Mouse (Mus musculus): ENCODE data around the gene Catsperg2. TPM values are rescaled to one million over a fixed set of nuclear protein-coding genes. Genes with fewer than 3 reads are reported as not detected.
A peak's percentile ranks its signal among the peaks of the same experiment; 100 is the strongest.
"Not testable (repeated sequence)": the region's sequence is repeated elsewhere in the genome, so short reads cannot be mapped to it uniquely, and the experiment has no call there.

Gene Catsperg2
- polyA plus RNA-seq (2015; fragmentation: Nextera tagmentation; extraction: Ambion mirVana) = not detected in 2 replicates

DNA sequence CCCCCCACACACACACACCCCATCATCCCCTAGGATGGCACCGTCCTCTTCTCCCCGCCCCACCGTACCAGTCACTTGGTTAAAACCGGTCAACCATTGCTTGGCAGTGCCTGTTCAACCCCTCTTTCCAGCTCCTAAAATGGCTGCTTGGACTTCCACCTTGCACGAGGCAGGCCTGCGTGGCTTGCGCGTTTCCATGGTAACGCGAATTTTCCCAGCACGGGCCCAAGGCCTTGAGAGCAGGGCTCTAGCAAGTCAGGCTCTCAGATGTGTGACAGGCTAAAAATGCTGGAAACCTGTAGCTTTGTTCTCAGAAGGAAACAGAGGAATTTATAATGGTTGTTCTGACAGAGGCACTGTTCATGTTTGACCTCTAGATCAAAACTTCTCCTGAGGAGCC is at the start of gene Catsperg2:
TSS of gene Catsperg2 (minus strand) at position 173 of the 400 bp plus-strand sequence.
- not testable (repeated sequence) for H3K27me3 ChIP-seq; H3K36me3 ChIP-seq (replicated peaks); H3K27ac ChIP-seq (replicated peaks); H3K4me3 ChIP-seq (replicated peaks); H3K9ac ChIP-seq; H3K4me1 ChIP-seq (replicated peaks); H3K9me3 ChIP-seq (replicated peaks); ATAC-seq (ENCODE audit: insufficient read depth); H3K4me2 ChIP-seq
- WGBS (ENCODE audit: insufficient replicate concordance) = 63% methylated on average over 11 of the region's 11 CpGs

DNA sequence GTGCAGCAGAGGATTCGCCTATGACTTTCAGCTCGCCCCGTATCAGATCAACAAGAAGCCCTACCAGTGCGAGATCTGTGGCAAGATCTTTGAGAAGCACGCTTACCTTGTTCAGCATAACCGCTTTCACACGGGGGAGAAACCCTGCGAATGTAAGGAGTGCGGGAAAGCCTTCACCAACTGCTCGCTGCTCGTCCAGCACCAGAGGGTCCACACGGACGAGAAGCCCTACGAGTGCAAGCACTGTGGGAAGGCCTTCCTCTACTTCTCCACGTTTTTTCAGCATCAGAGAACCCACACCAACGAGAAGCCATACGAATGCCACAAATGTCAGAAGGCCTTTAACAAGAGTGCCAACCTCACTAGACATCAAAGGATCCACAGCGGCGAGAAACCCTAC is 49.7 kb upstream of the Catsperg2 start:
- ATAC-seq (ENCODE audit: insufficient read depth) = no peak
- Histone ChIP-seq H3K9me3 (replicated peaks) (no peaks in the 10 kb centered on the region), H3K4me1 (replicated peaks) (no peaks in the 10 kb centered on the region), H3K36me3 (replicated peaks) (peaks cover 75% of the 10 kb centered on the region), H3K4me3 (replicated peaks) (no peak overlapping the region), H3K9ac (no peak overlapping the region), H3K27ac (replicated peaks) (no peak overlapping the region), H3K4me2 (no peak overlapping the region), H3K27me3 (no peaks in the 10 kb centered on the region)
- 90% methylated on average over 19 of the region's 19 CpGs for WGBS (ENCODE audit: insufficient replicate concordance)

DNA sequence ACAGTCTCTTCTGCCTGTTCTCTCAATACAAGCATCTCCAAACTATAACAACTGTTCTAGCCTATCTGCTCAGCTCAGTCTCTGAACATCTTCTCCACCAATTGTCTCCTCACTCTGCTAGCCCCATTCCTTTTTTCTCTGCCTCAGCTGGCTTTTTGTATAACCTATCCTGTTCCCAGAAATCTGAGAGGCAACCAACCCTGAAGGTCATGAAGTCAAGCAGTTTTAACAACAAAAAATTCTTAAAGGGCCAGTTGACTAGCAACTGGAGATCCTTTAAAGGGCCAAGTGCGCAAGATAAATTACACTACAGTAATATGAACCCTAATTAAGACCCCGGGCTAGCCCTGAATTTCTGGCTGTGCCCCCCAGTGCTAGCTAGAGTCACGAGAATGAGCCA is 47.5 kb upstream of the Catsperg2 start:
- Histone ChIP-seq H3K4me1 (replicated peaks) (peaks cover 9% of the 10 kb centered on the region), H3K4me2 (no peak overlapping the region), H3K27me3 (no peaks in the 10 kb centered on the region), H3K36me3 (replicated peaks) (peaks cover 77% of the 10 kb centered on the region), H3K9ac (no peak overlapping the region), H3K27ac (replicated peaks) (no peak overlapping the region), H3K9me3 (replicated peaks) (no peaks in the 10 kb centered on the region), H3K4me3 (replicated peaks) (no peak overlapping the region)
- 78% methylated on average over 3 of the region's 3 CpGs for WGBS (ENCODE audit: insufficient replicate concordance)
- no peak for ATAC-seq (ENCODE audit: insufficient read depth)

DNA sequence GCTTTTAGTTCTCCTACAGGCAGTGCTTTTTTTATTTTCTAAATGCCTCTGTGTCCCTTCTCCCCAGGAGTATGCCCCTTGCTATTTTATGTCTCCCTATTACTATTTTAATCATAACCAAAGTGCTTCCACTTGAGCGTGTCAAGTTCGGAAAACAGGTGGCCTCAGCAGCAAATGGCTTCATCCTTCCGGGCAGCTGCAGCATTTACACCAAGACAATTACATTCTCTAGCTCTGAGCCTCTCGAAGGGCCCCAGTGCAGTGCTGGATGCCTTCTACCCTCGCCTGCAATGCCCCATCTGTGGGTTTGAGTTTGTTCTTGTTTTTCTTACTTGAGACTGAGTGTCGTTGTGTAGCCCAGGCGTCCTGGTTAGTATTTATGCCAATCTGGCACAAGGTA is 46.7 kb upstream of the Catsperg2 start:
- Histone ChIP-seq H3K27me3 (no peaks in the 10 kb centered on the region), H3K4me3 (replicated peaks) (no peak overlapping the region), H3K9me3 (replicated peaks) (no peaks in the 10 kb centered on the region), H3K27ac (replicated peaks) (no peak overlapping the region), H3K4me1 (replicated peaks) (peaks cover 13% of the 10 kb centered on the region), H3K9ac (no peak overlapping the region), H3K36me3 (replicated peaks) (peaks cover 71% of the 10 kb centered on the region), H3K4me2 (no peak overlapping the region)
- no peak for ATAC-seq (ENCODE audit: insufficient read depth)
- 85% methylated on average over 7 of the region's 7 CpGs for WGBS (ENCODE audit: insufficient replicate concordance)

DNA sequence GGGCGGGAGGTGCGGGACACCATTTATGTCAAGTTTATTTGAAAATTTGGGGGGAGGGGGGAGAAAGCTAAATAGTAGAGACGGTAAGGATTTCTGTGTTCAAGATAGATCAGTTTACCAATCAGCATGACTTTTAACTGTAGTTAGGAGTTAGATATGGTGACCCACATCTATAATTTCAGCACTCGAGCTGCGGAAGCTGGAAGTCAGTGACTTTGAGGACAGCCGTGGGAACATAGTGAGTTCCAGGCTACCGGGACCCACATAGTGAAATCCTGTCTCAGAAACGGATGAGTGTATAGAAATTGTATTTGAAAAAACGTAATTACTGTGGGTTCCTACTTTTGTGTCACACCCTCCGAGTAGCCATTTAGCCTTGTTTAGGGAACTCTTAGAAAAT is 42.1 kb upstream of the Catsperg2 start:
- 2% methylated on average over 10 of the region's 10 CpGs for WGBS (ENCODE audit: insufficient replicate concordance)
- no peak for ATAC-seq (ENCODE audit: insufficient read depth)

DNA sequence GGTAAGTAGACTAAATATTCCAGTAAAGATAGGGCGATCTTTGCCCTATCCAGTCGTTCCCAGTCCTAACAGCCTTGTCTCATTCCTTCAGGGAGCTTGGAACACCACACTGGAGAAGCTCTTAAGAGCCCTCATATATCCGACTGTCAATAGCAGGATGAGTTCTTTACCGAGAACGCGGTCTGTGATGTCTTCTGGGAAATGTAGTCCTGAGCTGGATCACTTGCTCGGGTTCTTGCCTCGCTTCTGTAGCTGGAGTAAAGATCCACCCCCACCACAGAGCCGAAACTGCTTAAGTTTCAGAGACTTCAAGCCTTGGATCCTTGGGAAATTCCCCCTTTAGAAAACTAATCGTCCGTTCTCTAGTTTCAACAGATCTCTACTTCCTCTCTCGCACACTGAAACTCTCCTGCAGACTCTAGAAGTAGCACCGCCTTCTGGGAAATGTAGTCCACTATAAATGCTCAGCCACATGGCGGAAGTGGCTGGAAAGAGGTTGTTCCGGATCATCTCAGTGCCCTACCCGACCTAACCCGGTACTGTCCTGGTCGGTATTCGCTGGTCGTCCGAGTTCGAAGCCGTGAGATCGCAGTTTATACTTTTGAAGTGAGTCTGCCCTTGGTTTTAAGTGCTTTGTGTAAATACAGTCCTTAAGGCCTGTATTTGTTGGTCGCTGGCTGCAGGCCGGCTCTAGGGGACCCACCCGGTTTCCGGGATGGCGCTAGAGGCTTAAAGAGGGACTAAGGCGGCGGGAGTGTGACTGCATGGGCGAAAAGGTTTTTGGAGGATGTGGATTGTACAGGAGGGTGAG is 41.5 kb upstream of the Catsperg2 start, which contains the start of gene Zfp84:
TSS of gene Zfp84 (plus strand) at position 463 of the 811 bp plus-strand sequence.
- H3K9me3 ChIP-seq (replicated peaks) = no peaks in the 10 kb centered on the region
- H3K9ac ChIP-seq = peak within 1 kb of the TSS; percentile 67
- H3K27me3 ChIP-seq = no peaks in the 10 kb centered on the region
- peak within 1 kb of the TSS; percentile 82 for H3K4me2 ChIP-seq
- H3K4me1 ChIP-seq (replicated peaks) = peaks cover 24% of the 10 kb centered on the region
- under 1% methylated on average over 32 of the region's 32 CpGs for WGBS (ENCODE audit: insufficient replicate concordance)
- H3K4me3 ChIP-seq (replicated peaks) = peak within 1 kb of the TSS; percentile 71
- ATAC-seq (ENCODE audit: insufficient read depth) = peak; percentile 95
- peak within 1 kb of the TSS; percentile 82 for H3K27ac ChIP-seq (replicated peaks)
- H3K36me3 ChIP-seq (replicated peaks) = peaks cover 20% of the 10 kb centered on the region

More for the DNA sequence above, 42.1 kb upstream of the Catsperg2 start:
- Histone ChIP-seq H3K27me3 (no peaks in the 10 kb centered on the region), H3K4me2 (peak overlapping the region; percentile 82), H3K27ac (replicated peaks) (peak overlapping the region; percentile 82), H3K4me3 (replicated peaks) (peak overlapping the region; percentile 71), H3K9me3 (replicated peaks) (no peaks in the 10 kb centered on the region), H3K9ac (peak overlapping the region; percentile 67), H3K4me1 (replicated peaks) (peaks cover 24% of the 10 kb centered on the region), H3K36me3 (replicated peaks) (peaks cover 26% of the 10 kb centered on the region)

DNA sequence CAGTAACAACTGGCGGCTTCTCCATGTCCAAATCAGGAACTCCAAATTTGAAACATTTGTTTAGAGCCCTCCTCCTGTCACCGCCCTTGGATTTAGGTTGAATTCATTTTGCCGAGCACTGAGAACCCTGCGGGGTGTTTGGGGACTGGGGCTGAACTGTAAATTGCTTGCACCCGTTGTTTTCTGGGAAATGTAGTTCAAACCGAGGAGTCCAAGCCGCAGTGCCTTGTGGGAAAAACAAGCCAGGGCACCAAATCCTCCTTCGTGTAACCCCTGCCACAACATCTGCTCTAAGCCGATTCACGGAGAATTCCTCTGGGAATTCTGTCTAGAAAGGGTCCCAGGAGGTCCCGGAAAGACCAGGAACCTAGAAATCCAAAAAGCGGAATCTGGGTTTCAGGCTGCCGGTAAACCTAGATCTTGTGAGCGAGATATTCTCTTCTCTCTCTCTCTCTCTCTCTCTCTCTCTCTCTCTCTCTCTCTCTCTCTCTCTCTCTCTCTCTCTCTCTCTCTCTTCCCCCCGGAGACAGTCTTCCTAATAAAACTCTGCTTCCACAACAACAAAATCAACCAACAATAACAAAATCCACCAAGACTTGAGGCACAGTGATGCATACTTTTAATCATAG is 40.3 kb upstream of the Catsperg2 start:
- peak; percentile 48 for ATAC-seq (ENCODE audit: insufficient read depth)

DNA sequence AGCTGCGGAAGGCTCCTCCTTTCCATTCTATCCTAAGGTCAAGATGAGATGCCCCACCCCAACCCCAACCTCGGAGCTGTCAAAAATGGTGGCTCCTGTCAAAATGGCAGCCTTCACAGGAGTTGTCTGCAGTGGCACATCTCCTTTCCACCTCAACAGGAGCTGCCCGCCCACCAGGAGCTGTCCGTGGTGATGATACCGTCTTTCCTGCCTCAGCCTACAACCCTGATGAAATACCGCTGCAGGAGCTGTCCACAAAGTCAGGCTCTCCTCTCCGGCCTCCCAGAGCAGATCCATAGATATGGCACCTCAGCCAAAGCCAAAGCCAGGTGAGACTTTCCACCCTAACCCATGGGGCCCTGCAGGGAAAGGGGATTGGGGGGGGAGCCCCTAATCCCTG is 37.9 kb upstream of the Catsperg2 start:
- no peaks in the 10 kb centered on the region for H3K9me3 ChIP-seq (replicated peaks)
- ATAC-seq (ENCODE audit: insufficient read depth) = no peak
- no peak overlapping the region for H3K9ac ChIP-seq
- no peak overlapping the region for H3K4me2 ChIP-seq
- peaks cover 18% of the 10 kb centered on the region for H3K4me1 ChIP-seq (replicated peaks)
- WGBS (ENCODE audit: insufficient replicate concordance) = 77% methylated on average over 7 of the region's 7 CpGs
- no peak overlapping the region for H3K4me3 ChIP-seq (replicated peaks)
- H3K27me3 ChIP-seq = no peaks in the 10 kb centered on the region
- no peak overlapping the region for H3K27ac ChIP-seq (replicated peaks)
- no peaks in the 10 kb centered on the region for H3K36me3 ChIP-seq (replicated peaks)

More for the DNA sequence above, 40.3 kb upstream of the Catsperg2 start:
- Histone ChIP-seq H3K4me2 (peak overlapping the region; percentile 82), H3K27ac (replicated peaks) (peak overlapping the region; percentile 72), H3K27me3 (no peaks in the 10 kb centered on the region), H3K4me1 (replicated peaks) (peaks cover 24% of the 10 kb centered on the region), H3K4me3 (replicated peaks) (peak overlapping the region; percentile 71), H3K9me3 (replicated peaks) (no peaks in the 10 kb centered on the region), H3K9ac (peak overlapping the region; percentile 59), H3K36me3 (replicated peaks) (peaks cover 10% of the 10 kb centered on the region)
- 1% methylated on average over 15 of the region's 15 CpGs for WGBS (ENCODE audit: insufficient replicate concordance)

DNA sequence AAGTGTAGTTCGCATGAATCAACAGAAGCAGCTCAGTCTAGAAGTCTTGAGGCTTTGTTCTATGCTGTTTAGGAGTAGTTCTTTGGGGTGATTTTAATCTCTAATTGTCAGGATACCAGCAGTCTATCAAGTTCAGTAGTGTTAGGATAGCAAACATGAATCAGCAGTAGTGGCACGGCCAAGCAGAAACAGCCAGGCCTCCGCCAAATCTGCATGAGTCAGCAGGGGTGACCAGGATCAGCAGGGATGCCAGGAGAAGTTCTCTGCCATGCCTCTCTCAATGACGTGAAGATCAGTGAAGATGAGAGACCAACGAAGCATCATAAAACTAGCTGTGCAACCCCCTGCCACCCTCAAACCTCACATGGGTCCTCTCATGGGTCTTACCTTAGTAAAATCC is 33.6 kb upstream of the Catsperg2 start:
- Histone ChIP-seq H3K4me3 (replicated peaks) (no peak overlapping the region), H3K36me3 (replicated peaks) (no peaks in the 10 kb centered on the region), H3K27ac (replicated peaks) (no peak overlapping the region), H3K4me2 (no peak overlapping the region), H3K27me3 (no peaks in the 10 kb centered on the region), H3K9ac (no peak overlapping the region), H3K4me1 (replicated peaks) (no peaks in the 10 kb centered on the region), H3K9me3 (replicated peaks) (no peaks in the 10 kb centered on the region)
- 60% methylated on average over 5 of the region's 5 CpGs for WGBS (ENCODE audit: insufficient replicate concordance)
- ATAC-seq (ENCODE audit: insufficient read depth) = no peak

DNA sequence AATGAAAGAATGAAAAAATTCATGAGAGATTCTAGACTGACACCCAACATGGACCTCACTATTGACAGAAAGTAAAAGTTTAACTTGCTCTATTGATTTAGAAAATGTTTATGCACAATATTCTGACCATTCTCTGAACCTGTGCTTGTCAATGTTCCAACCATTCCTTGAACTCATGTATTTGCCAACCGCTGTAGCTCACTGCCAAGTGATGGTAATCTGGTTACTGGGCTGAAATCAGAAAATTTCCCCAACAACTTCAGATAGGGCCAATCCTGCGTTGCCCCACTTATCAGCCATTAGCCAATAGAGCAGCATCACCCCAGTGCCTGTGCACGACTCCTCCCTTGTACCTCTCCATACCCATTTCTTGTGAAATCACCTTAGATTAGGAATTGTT is 15.4 kb upstream of the Catsperg2 start:
- Histone ChIP-seq H3K27ac (replicated peaks) (no peak overlapping the region), H3K4me2 (no peak overlapping the region), H3K27me3 (no peaks in the 10 kb centered on the region), H3K4me1 (replicated peaks) (no peaks in the 10 kb centered on the region), H3K36me3 (replicated peaks) (no peaks in the 10 kb centered on the region), H3K9me3 (replicated peaks) (no peaks in the 10 kb centered on the region), H3K9ac (no peak overlapping the region), H3K4me3 (replicated peaks) (no peak overlapping the region)
- 54% methylated on average over 3 of the region's 3 CpGs for WGBS (ENCODE audit: insufficient replicate concordance)
- 0 out of 2 replicates have a peak, but pooled peaks have one; percentile 15 for ATAC-seq (ENCODE audit: insufficient read depth)

DNA sequence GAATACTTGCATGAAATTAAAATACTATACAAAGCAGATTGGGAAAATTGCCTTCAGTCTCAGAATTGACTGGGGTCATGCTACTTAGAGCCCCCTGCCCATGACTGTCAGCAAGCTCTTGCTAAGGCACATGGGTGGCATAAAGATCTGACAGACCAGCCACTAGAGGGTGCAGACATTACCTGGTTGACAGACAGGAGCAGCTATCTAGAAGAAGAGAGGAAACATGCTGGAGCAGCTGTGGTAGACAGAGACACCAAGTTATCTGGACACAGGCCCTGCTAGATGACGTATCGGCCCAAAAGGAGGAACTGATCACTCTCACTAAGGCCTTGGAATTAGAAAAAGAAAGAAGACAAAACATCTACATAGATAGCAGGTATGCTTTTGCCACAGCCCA is 1.2 kb upstream of the Catsperg2 start:
- H3K4me2 ChIP-seq = no peak overlapping the region
- no peaks in the 10 kb centered on the region for H3K36me3 ChIP-seq (replicated peaks)
- no peaks in the 10 kb centered on the region for H3K4me1 ChIP-seq (replicated peaks)
- no peak overlapping the region for H3K9ac ChIP-seq
- H3K9me3 ChIP-seq (replicated peaks) = no peaks in the 10 kb centered on the region; the same call in 1 of the 2 replicates
- no peak for ATAC-seq (ENCODE audit: insufficient read depth)
- H3K27ac ChIP-seq (replicated peaks) = no peak overlapping the region
- WGBS (ENCODE audit: insufficient replicate concordance) = 42% methylated on average over 2 of the region's 2 CpGs
- no peaks in the 10 kb centered on the region for H3K27me3 ChIP-seq
- no peak overlapping the region for H3K4me3 ChIP-seq (replicated peaks)
